In genomic region chr10:52023213-52024052, GRCm38 (mm10) we compare ENCODE assay signal across 11 mouse cellular contexts. TPM values are rescaled to one million over a fixed set of nuclear protein-coding genes. Genes with fewer than 3 reads are reported as not detected.
A peak's percentile ranks its signal among the peaks of the same experiment; 100 is the strongest.
DNase-seq lines count a peak whose midpoint lies in the region; ATAC-seq and TF ChIP-seq lines count a peak whose summit lies in the region.
"Had no signal": no experiment of that assay in that cellular context is flagged by ENCODE, and none has a peak within 500 bp of the region (broad histone marks: within the 10 kb centered on the region; RNA-seq: fewer than 3 reads in every experiment).

No protein-coding gene starts in this region.

- H3K4me1 ChIP-seq in lung, embryonic 14.5 days (ENCODE audit: insufficient read depth): no peaks in the 10 kb centered on the region
- no peaks in the 10 kb centered on the region for H3K4me1 ChIP-seq in forebrain, postnatal 0 days (ENCODE audit: insufficient read depth)
- no peaks in the 10 kb centered on the region for H3K4me1 ChIP-seq in liver, embryonic 14.5 days (replicated peaks; ENCODE audit: control insufficient read depth in 2 of 2, insufficient read depth in 2 of 2, low read length in 1 of 2)
- H3K4me1 ChIP-seq in stomach, embryonic 16.5 days (ENCODE audit: control insufficient read depth, insufficient read depth, low read length): peaks cover 13% of the 10 kb centered on the region

- no peak for DNase-seq in lung, embryonic 14.5 days
- no peak for DNase-seq in lung, postnatal 10 days
- DNase-seq in forebrain, postnatal 0 days: no peak
- no peak for DNase-seq in liver, embryonic 14.5 days (ENCODE audit: low read depth in 3 of 3, low spot score in 3 of 3)
- DNase-seq in ovary, postnatal 36 days (ENCODE audit: low spot score): no peak
- DNase-seq in gastrocnemius, postnatal 4 days (ENCODE audit: low spot score in 2 of 2): no peak
- DNase-seq in Muller cell, postnatal 12 days (ENCODE audit: inconsistent ontology term): no peak
- DNase-seq: cerebellum, adult 11-12 months had no signal

- no peak for ATAC-seq in lung, embryonic 14.5 days (ENCODE audit: insufficient read depth)
- ATAC-seq in forebrain, postnatal 0 days: no peak
- no peak for ATAC-seq in liver, embryonic 14.5 days (ENCODE audit: insufficient read depth)
- ATAC-seq in stomach, embryonic 16.5 days (ENCODE audit: insufficient read depth, low FRiP score): no peak

- H3K36me3 ChIP-seq in lung, embryonic 14.5 days (ENCODE audit: insufficient read depth): no peaks in the 10 kb centered on the region
- no peaks in the 10 kb centered on the region for H3K36me3 ChIP-seq in forebrain, postnatal 0 days (ENCODE audit: insufficient read depth)
- no peaks in the 10 kb centered on the region for H3K36me3 ChIP-seq in liver, embryonic 14.5 days (replicated peaks; ENCODE audit: control insufficient read depth, insufficient read depth, low read depth)
- no peaks in the 10 kb centered on the region for H3K36me3 ChIP-seq in stomach, embryonic 16.5 days (ENCODE audit: control insufficient read depth, insufficient read depth, low read length)

- peaks cover 85% of the 10 kb centered on the region for H3K27me3 ChIP-seq in lung, embryonic 14.5 days (ENCODE audit: insufficient read depth, low read length)
- H3K27me3 ChIP-seq in forebrain, postnatal 0 days (ENCODE audit: insufficient read depth, low read length): peaks cover 78% of the 10 kb centered on the region
- peaks cover 77% of the 10 kb centered on the region for H3K27me3 ChIP-seq in liver, embryonic 14.5 days (ENCODE audit: control insufficient read depth, insufficient read depth, low read length)
- peaks cover 73% of the 10 kb centered on the region for H3K27me3 ChIP-seq in stomach, embryonic 16.5 days (ENCODE audit: control insufficient read depth, insufficient read depth, low read length)

- TF ChIP-seq CTCF in lung, embryonic 14.5 days (IDR thresholded peaks at IDR 0.05; ENCODE audit: low read depth): no peak
- no peak for TF ChIP-seq CTCF in forebrain, postnatal 0 days (IDR thresholded peaks at IDR 0.05; ENCODE audit: low read depth)
- no peak for TF ChIP-seq CTCF in liver, embryonic 14.5 days (IDR thresholded peaks at IDR 0.05; ENCODE audit: low read depth)

- H3K27ac ChIP-seq in lung, embryonic 14.5 days (ENCODE audit: low read depth): no peak overlapping the region
- H3K27ac ChIP-seq in forebrain, postnatal 0 days (ENCODE audit: low read depth, low read length): no peak overlapping the region
- H3K27ac ChIP-seq in liver, embryonic 14.5 days: no peak overlapping the region
- H3K27ac ChIP-seq in stomach, embryonic 16.5 days (ENCODE audit: low read length): no peak overlapping the region

- no peak overlapping the region for H3K9ac ChIP-seq in lung, embryonic 14.5 days
- H3K9ac ChIP-seq in forebrain, postnatal 0 days: no peak overlapping the region
- H3K9ac ChIP-seq in liver, embryonic 14.5 days (replicated peaks): no peak overlapping the region
- H3K9ac ChIP-seq in stomach, embryonic 16.5 days (ENCODE audit: low read length): no peak overlapping the region

- no peak for TF ChIP-seq EP300 in liver, embryonic 14.5 days (IDR thresholded peaks at IDR 0.05; ENCODE audit: low read depth)

- H3K9me3 ChIP-seq in lung, embryonic 14.5 days (ENCODE audit: low read depth, low read length): no peaks in the 10 kb centered on the region
- H3K9me3 ChIP-seq in forebrain, postnatal 0 days (ENCODE audit: low read length): no peaks in the 10 kb centered on the region
- H3K9me3 ChIP-seq in liver, embryonic 14.5 days (ENCODE audit: control insufficient read depth, low read length): no peaks in the 10 kb centered on the region
- H3K9me3 ChIP-seq in stomach, embryonic 16.5 days (replicated peaks; ENCODE audit: control insufficient read depth, low read length): no peaks in the 10 kb centered on the region

- 4% methylated on average over 17 of the region's 17 CpGs for WGBS in lung, embryonic 14.5 days
- 5% methylated on average over 17 of the region's 17 CpGs for WGBS in forebrain, postnatal 0 days
- 1% methylated on average over 17 of the region's 17 CpGs for WGBS in liver, embryonic 14.5 days (ENCODE audit: insufficient replicate concordance)
- 5% methylated on average over 17 of the region's 17 CpGs for WGBS in stomach, embryonic 16.5 days

- H3K4me3 ChIP-seq in lung, embryonic 14.5 days (ENCODE audit: low read depth, low read length): peak overlapping the region; percentile 43; the same call in 1 of the 2 replicates
- 0 out of 2 replicates have a peak overlapping the region, but pooled peaks have one; percentile 47 for H3K4me3 ChIP-seq in forebrain, postnatal 0 days (ENCODE audit: low read depth, low read length)
- H3K4me3 ChIP-seq in liver, embryonic 14.5 days (ENCODE audit: insufficient read depth in 1 of 2, low read depth in 2 of 2, low read length in 2 of 2): no peak overlapping the region
- H3K4me3 ChIP-seq in stomach, embryonic 16.5 days (replicated peaks; ENCODE audit: low read length): peak overlapping the region; percentile 48

- H3K4me2 ChIP-seq in lung, embryonic 14.5 days: peak overlapping the region; percentile 85
- peak overlapping the region; percentile 94 for H3K4me2 ChIP-seq in forebrain, postnatal 0 days (ENCODE audit: low read depth)
- H3K4me2 ChIP-seq in liver, embryonic 14.5 days (ENCODE audit: low read depth): peak overlapping the region; percentile 11; the same call in 1 of the 2 replicates
- H3K4me2 ChIP-seq in stomach, embryonic 16.5 days (ENCODE audit: low read depth, low read length): peak overlapping the region; percentile 62

RNA-seq across cellular contexts. Expression of gene Vgll2, which starts 1.1 kb away (rescaled TPM):
- not detected in 2 replicates for polyA plus RNA-seq in lung, embryonic 14.5 days (2014; fragmentation: Nextera tagmentation; extraction: Ambion mirVana)
- total RNA-seq in forebrain, postnatal 0 days (2014; rRNA removed): 0.31 and 2.6 TPM in 2 replicates
- polyA plus RNA-seq in forebrain, postnatal 0 days (2015; fragmentation: Nextera tagmentation; extraction: Ambion mirVana): 1.9 TPM in 1 of 2 replicates, not detected in the other
- 0.03 TPM in 1 of 2 replicates, not detected in the other for polyA plus RNA-seq in liver, embryonic 14.5 days (2012; rRNA removed)
- polyA plus RNA-seq in liver, embryonic 14.5 days (2014; fragmentation: Nextera tagmentation; extraction: Ambion mirVana): not detected in 2 replicates
- 2.6 TPM in 1 of 2 replicates, not detected in the other for polyA plus RNA-seq in stomach, embryonic 16.5 days (2015; fragmentation: Nextera tagmentation; extraction: Ambion mirVana)
- 10 to 100 TPM; 76.5 to 87.5 TPM for total RNA-seq in gastrocnemius, postnatal 4 days (2021)
- total RNA-seq: heart, postnatal 10 days had no signal
- polyA plus RNA-seq: testis, adult 2 months had no signal

Comparison
In these comparisons a context has a peak if more than half of its experiments do, and no peak if none do; other contexts are left out.
1. H3K4me2 ChIP-seq: peak in every context shown above with its lines; median percentile 94 in forebrain, postnatal 0 days; 85 in lung, embryonic 14.5 days; 62 in stomach, embryonic 16.5 days; 11 in liver, embryonic 14.5 days.
2. H3K4me3 ChIP-seq: peak in lung, embryonic 14.5 days (single experiment), forebrain, postnatal 0 days (single experiment) and stomach, embryonic 16.5 days (single experiment); none in liver, embryonic 14.5 days (0 of 2).